Mouse (Mus musculus) liver, embryonic 14 days (tissue): ENCODE measurements around the gene Trim75. TPM values are rescaled to one million over a fixed set of nuclear protein-coding genes. Genes with fewer than 3 reads are reported as not detected.

Experiments
- polyA plus RNA-seq: library from polyadenylated mRNA; depleted of rRNA; stranded (reverse); fragments of >200 nt; gene quantifications from 2 replicates; pipeline ENCODE4 v1.2.3, GENCODE M21; 2012; rRNA removed

The Trim75 gene
- not detected in 2 replicates for polyA plus RNA-seq

DNA sequence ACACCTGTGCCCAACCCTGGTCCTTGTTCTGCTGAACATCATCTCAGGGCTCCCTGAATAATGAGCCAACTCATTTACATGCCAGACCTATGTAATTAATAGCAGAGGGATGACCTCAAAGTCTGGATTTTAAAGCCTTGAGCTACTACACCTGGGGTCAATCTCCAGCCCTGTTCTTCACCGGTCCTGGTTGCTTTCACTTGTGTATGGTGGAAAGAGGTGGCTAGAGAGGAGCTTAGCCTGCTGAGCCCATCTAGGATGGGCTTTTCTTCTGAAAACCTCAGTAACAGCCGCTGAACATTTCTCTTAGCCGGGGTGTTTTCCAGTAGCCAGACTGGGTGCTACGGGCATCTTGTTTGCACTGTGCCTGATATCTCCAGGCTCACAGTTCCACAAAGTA, at the start of gene Trim75:
Gene Trim75 (minus strand): TSS at position 101 of the 400 bp plus-strand sequence.

DNA sequence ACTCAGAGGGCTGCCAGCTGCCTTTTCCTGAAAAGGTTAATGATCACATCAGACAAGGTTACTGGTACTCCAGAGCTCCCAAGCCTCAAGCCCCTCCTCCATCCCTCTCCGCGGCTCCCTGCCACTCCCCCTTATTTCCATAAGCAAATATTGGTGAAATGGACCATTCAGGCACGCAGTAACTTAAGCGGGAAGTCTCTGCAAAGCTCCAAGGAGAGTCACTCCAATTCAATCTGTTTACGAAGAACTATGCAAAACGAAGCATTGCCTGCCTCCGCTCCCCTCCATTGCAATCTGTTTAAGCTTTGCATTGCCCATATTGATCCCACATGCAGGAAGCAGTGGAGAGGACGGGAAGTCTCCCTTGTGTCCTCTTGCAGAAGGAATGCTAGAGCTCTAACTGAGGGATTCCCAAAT, 49.5 kb upstream of the Trim75 start, which contains the start of gene Apela:
Gene Apela (minus strand): TSS at position 220 of the 417 bp plus-strand sequence.

DNA sequence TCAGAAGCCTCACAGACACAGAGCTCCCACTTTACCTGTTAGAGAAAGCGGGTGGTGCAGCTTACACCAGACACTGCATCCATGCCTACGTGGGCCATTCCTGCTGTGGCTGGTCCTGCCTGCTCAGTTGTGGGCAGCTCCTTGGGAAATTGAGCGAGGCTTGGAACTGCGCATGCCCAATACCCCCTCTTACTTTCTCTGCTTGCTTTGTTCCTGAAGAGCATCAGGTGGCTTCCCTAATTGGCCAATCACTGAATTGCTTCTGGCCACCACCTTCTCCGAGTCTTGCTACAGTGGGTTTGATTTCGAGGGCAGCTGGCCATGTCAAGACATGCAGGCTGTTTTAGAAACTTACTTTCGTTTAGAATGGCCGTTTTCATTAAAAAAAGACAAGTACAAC, 30.8 kb upstream of the Trim75 start, which contains the start of the genes Trim61 and Trim60:
Gene Trim61 (minus strand): TSS at position 101 of the 400 bp plus-strand sequence.
Gene Trim60 (minus strand): TSS at position 162 of the 400 bp plus-strand sequence.

DNA sequence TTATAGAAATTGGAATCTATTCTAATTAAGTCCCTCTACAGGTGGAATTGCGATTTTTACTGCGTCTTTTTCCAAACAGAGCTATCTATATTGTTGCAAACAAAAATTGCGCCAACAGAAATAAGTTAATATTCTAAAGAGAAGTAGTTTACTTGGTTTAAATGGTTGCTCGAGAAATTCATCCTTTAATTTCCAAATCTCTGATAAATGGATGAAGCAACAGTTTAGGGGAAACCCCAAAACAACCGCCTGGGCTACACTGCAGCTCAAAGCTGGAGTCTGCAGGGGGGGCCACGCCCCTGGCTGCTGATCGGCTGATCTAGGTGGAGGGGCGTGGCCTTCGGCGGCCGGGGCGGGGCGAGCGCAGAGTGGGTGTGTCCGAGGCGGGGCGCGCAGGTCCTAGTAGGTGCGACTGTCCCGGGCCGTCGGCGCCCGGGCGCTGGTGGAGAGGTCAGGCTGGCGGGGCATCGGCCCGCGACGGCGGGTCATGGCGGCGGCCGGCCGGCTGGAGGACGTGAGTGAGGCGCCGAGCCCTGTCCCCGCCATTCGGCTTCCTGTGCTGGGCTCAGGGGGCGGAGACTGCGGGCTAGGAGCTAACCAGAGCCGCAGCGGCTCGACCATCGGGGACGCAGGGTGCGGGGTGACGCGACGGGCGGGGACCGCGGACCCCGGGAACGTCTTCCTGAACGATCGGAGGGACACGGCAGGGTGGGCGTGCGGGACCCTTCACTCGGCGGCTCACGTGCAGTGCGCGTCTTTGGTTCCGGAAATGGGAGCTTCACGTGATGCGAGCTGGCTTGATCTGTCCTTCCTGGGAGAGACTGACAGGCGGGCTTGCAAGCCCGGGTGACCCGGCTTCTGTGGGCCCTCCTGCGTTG, 40.6 kb downstream of the Trim75 start, which contains the start of gene Tmem192:
Gene Tmem192 (plus strand): TSS at position 366 of the 878 bp plus-strand sequence.

Other genes starting within 250 kb of the Trim75 start
- 3.3 and 3.6 TPM in 2 replicates for gene Klhl2, start 137.8 kb downstream of the Trim75 start, polyA plus RNA-seq
- 6.7 and 7.1 TPM in 2 replicates for gene Tmem192, start 40.6 kb downstream of the Trim75 start, polyA plus RNA-seq
- not detected in 2 replicates for gene Trim61, start 30.7 kb upstream of the Trim75 start, polyA plus RNA-seq
- 0.01 TPM in 1 of 2 replicates, not detected in the other for gene Trim60, start 30.8 kb upstream of the Trim75 start, polyA plus RNA-seq
- 0.52 and 0.53 TPM in 2 replicates for gene Apela, start 49.5 kb upstream of the Trim75 start, polyA plus RNA-seq
- gene Gm10663, start 87.2 kb upstream of the Trim75 start, polyA plus RNA-seq = not detected in 2 replicates
- gene BC030870, start 141.7 kb upstream of the Trim75 start, polyA plus RNA-seq = 0.02 TPM in 1 of 2 replicates, not detected in the other